Mouse (Mus musculus): ENCODE data around the gene Rassf7.

Gene Rassf7

DNA sequence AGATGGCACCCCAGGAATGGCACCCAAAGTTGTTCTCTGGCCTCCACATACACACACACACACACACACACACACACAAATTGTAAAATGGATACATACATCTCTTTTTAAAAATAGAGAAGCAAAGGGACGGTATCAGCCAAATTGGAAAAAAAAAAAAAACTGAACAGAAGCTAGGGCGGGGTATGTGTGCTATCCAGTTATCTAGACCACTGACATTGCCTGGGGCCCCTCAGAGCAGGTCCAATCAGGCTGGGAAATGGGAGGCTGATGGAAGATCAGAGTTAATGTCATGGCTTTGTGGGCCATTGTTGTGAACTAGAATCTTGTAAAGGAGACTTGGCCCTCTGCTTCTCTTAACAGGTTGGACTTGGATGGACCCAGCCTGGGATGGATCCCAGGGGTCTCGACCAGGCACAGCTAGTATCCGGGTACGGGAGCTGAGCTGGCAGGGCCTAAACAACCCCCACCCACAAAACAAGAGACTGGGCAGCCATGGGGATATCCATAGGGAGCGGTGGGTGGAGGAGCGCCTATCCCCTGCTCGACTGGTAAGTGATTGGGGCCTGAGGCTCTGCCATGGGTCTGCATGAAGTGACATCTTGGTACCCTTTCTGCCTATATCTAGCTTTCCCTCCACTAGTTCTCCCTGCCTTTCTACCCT is 18.9 kb upstream of the Rassf7 start:
- no peak for DNase-seq (ENCODE audit: low spot score)

DNA sequence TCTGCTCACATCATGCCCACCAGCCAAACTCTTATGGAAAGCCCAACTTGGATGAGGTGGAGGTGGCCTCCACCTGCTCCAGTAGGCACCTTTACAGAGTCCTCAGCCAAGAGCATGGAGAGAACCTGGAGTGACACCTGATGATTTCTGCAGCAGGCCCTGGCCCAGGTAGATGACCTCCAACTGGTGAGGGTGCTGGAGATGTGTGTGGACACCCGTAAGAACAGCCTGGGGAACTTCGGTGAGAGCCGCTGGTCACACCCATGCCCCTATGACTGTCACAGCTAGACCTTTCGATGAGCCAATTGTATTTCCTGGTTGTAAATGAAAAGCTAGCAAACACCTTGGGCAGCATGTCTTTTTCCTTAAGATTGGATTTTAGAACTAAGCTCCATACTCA is 17.5 kb upstream of the Rassf7 start:
- DNase-seq (ENCODE audit: low spot score) = no peak

GRCm38 (mm10) chr7:141204546-141204945 is 11.1 kb upstream of the Rassf7 start:
- no peak for DNase-seq (ENCODE audit: low spot score)

GRCm38 (mm10) chr7:141205504-141205903 is 10.2 kb upstream of the Rassf7 start:
- no peak for DNase-seq (ENCODE audit: low spot score)

DNA sequence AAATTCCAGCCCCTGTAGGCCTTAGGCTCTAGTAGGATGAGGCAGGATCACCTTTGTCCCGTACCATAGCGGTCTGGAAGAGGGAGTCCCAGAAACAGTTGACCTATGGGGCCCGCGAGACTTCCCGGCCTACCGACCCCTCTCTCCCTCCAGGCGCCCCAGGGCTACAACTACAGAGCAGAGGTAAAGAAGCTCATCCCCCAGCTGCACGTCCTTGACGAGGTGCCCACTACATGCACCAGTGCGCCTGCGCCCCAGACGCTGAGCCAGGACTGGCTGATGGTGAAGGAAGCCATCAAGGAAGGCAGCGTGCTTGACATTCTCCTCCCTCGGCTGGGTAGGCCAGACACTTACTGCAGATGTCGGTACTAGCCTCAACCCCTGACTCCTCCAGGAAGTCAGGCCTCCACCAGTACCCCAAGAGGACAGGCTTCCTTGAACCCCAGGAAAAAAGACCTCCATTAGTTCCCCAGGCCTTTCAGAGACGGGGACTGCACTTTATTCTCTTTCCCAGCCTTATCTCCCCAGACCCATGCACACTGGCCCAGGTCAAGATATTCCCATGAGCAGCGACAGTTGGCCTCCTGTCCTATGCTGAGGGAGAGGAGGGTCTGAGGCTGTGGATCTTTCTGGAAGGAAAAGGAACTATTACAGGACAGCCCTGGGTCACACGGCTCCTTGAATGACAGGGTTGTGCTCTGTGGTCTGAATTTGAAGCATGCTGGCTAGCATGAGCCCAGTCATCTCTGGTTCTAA is 9.3 kb upstream of the Rassf7 start:
- no peak for DNase-seq (ENCODE audit: low spot score)

DNA sequence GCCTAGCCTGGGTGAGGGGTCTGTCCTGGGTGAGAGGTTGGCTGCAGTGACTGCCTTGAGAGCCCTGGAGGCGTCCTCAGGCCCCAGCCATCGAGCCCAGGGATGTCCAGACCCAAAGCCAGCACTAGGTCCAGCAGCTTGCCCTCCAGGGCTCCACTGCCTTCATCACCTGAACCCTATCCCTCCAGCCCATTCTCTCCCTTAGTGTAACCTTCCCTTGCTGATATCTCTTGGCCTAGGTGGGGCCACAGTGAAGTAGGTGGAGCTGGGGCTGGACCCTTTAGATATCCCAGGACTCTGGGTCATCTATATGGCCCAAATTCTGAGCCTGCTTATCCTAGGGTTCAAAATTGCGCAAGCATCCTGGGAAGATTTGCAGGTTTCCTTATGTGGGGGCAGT is 6.1 kb upstream of the Rassf7 start:
- no peak for DNase-seq (ENCODE audit: low spot score)

DNA sequence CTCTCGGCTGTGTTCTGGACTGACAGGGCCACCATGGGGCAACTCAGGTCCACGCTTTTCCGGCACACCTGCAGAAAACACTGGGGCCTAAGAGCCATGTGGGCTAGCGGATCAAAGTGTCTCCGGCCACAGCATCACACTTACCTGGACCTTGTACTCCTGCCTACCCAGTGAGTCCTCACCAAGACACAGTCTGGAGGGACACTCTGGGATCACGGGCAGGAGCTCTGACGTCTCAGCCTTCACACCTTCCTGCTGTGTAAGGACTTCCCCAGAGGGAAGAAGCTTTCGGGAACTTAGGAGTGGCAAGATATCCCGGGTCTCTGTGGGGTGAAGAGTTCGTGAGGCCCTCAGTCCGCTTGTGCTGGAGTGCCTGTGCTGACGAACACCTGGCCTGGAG is 5.5 kb upstream of the Rassf7 start:
- no peak for DNase-seq (ENCODE audit: low spot score)

DNA sequence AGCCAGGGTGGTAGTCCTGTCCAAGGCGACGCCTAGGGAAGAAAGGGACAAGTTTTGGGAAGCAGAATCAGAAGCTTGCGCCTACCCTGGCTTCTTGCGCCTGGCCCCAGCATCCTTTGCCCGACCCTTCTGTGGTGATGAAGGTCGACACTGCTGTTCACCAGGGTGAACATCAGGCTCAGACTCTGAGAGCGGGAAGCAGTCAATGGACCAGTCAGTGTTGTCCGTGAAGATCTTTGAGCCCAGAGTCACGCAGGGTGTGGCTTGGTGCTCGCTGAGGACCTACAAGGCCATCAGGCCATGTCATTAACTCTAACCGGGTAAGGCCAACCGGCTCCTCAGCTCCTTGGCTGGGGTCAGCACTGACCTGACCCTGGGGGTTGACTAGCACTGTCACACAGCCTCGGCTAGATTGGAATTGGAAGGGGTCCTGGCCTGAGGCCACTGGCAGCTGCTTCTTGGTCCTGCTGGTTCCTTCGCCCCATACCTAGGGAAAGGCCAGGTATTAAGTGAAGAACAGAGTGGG is 5.0 kb upstream of the Rassf7 start:
- DNase-seq (ENCODE audit: low spot score) = no peak

GRCm38 (mm10) chr7:141213133-141213532 is 2.5 kb upstream of the Rassf7 start:
- no peak for DNase-seq (ENCODE audit: low spot score)

- DNase-seq (ENCODE audit: low spot score) = no peak
Measured at GRCm38 (mm10) chr7:141213605-141214235, 1.9 kb upstream of the Rassf7 start, which contains the start of gene Lmntd2. TSS of gene Lmntd2 (minus strand) at chr7:141214080.

GRCm38 (mm10) chr7:141214310-141214709 is 1.4 kb upstream of the Rassf7 start:
- no peak for DNase-seq (ENCODE audit: low spot score)

- DNase-seq (ENCODE audit: low spot score) = no peak
Measured at GRCm38 (mm10) chr7:141215880-141216733, 447 bp downstream of the Rassf7 start.

- no peak for DNase-seq (ENCODE audit: low spot score)
Measured at GRCm38 (mm10) chr7:141216894-141217293, 1.2 kb downstream of the Rassf7 start.

DNA sequence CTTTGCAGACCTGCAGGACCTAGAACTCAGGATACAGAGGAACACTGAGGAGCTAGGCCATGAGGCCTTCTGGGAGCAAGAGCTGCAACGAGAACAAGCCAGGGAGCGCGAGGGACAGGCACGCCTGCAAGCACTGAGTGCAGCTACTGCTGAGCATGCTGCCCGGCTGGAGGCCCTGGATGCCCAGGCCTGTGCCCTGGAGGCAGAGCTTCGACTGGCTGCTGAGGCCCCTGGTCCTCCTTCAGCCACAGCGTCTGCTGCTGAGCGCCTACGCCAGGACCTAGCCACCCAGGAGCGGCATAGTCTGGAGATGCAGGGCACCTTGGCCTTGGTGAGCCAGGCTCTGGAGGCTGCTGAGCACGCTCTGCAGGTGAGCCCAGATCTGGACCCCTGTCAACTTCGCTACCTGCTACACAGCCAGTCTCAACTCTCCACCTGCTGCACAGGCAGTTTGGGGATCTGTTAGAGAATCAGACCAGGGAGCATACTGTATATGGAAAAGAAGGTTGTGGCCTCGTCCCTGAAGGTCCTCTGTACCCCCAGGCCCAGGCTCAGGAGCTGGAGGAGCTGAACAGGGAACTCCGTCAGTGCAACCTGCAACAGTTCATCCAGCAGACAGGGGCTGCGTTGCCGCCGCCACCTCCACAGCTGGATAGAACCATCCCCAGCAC is 1.8 kb downstream of the Rassf7 start:
- no peak for DNase-seq (ENCODE audit: low spot score)

- no peak for DNase-seq (ENCODE audit: low spot score)
Measured at GRCm38 (mm10) chr7:141218141-141218540, 2.5 kb downstream of the Rassf7 start.

GRCm38 (mm10) chr7:141218557-141219133 is 3.0 kb downstream of the Rassf7 start:
- DNase-seq (ENCODE audit: low spot score) = no peak

GRCm38 (mm10) chr7:141219558-141220099 is 4.0 kb downstream of the Rassf7 start:
- DNase-seq (ENCODE audit: low spot score) = no peak

DNA sequence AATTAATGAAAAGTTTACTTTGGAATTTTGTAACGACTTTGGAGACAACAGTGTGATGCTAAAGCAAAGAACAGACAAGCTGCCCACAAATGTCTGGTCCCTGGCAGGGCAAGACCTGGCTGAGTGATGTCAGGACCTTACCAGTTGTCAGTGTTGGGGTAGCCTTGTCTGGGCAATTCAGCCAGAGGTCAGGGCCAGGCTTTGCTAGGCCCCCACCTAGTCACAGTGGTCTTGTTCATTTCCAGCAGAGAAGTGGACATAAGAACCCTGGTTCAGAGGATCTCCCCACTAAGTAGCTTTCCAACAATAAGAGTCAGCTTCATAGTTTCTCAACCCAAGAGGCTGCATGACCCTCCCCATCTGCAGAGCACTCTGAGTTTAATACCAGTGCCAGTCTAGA is 4.7 kb downstream of the Rassf7 start:
- no peak for DNase-seq (ENCODE audit: low spot score)

DNA sequence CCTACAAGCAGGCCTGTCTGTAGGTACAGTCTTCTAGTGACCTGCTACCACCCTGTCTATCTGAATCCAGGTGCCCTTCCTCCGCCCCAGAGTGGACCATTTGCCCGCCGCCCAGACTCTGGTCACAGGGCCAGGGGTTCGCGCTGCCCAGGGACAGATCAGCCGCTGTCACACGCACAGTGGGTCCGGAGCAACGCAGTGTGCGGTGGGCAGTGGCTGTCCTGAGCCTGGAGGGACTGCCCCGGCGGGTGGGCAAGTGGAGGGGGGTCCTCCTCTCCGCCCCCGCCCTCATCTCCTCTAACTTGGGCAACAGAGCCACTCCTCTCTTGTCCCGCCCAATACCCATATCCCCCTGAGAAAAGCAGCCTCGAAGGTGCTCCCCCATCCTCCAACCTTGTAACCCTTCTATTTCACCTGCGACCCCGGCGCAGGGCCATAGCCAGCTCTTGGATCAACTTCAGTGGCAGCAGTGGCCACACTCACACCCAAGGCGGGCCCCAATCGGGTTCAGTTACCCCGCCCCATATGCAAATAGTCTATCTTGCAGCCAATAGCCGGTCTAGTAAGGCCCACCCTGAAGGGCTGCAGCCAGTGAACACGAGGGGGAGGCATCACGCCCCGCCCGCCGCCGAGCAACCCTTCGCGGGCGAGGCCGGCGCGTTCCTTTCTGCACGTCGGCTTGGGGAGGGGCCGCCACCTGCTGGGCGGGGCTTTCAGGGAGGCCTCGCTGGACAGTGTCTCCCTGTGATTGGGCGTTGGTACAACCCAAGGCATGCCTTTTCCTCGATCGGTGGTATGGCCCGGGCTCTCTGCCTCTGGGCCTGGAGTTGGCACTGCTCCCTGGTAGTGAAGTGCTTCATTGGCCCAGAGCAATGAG is 5.8 kb downstream of the Rassf7 start:
- DNase-seq (ENCODE audit: low spot score) = peak; percentile 82

DNA sequence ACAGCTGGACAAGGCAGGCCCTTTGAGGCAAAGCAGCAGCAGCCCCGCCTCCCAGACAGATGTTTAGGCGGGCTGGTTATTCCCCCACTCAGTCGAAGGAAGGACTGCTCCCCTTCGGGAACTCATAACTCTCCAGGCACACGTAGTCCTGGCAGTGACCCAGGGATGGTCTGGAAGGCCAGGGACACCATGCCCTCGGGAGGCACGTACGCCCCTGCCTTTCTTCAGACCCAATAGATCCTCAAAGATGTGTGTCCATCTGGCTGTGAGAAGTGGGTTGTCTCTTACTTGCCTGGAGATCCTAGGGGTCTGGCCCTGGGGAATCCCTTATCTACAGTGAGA is 6.4 kb downstream of the Rassf7 start:
- no peak for DNase-seq (ENCODE audit: low spot score)

Data from T-cell, adult 2 months (primary cell).